Mouse (Mus musculus) thymus, adult 2 months (tissue): ENCODE data around the gene Wdr53. TPM values are rescaled to one million over a fixed set of nuclear protein-coding genes. Genes with fewer than 3 reads are reported as not detected.
A peak's percentile ranks its signal among the peaks of the same experiment; 100 is the strongest.

Experiments used
- DNase-seq: peaks from one replicate; pipeline ENCODE4 v3.0.0; 2021
- H3K27ac ChIP-seq: fragments of 200-500 bp; 2 replicates; pipeline ENCODE4 v1.5.1; 2012; ENCODE audit warnings: low read length, control low read depth; ENCODE audit not compliant: control insufficient read depth, insufficient read depth
- H3K27me3 ChIP-seq: fragments of 200-500 bp; 2 replicates; pipeline ENCODE4 v1.6.1; 2012; ENCODE audit warnings: mild to moderate bottlenecking, low read length, moderate library complexity, mixed read lengths; ENCODE audit not compliant: control insufficient read depth, insufficient read depth
- H3K36me3 ChIP-seq: fragments of 200-500 bp; 2 replicates; pipeline ENCODE4 v1.6.1; 2012; ENCODE audit warnings: mild to moderate bottlenecking, low read length, moderate library complexity; ENCODE audit not compliant: control insufficient read depth, insufficient read depth
- H3K4me1 ChIP-seq: fragments of 200-500 bp; replicated peaks from 2 replicates; pipeline ENCODE4 v1.6.1; 2012; ENCODE audit warnings: low read length; ENCODE audit not compliant: control insufficient read depth, insufficient read depth
- H3K4me3 ChIP-seq: fragments of 200-500 bp; 2 replicates; pipeline ENCODE4 v1.5.1; 2012; ENCODE audit warnings: mild to moderate bottlenecking, low read length, control low read depth, moderate library complexity; ENCODE audit not compliant: control insufficient read depth, insufficient read depth
- CTCF ChIP-seq: fragments of 200-500 bp; IDR thresholded peaks from 2 replicates; pipeline ENCODE4 v1.5.1; 2012; ENCODE audit warnings: mild to moderate bottlenecking, control low read depth, low read length, moderate library complexity, borderline replicate concordance; ENCODE audit not compliant: control insufficient read depth, poor library complexity, insufficient read depth; ENCODE audit errors: extremely low read depth
- POLR2A ChIP-seq: fragments of 200-500 bp; IDR thresholded peaks from 2 replicates; pipeline ENCODE4 v1.6.1; 2012; ENCODE audit warnings: mild to moderate bottlenecking, low read length, control low read depth, moderate library complexity; ENCODE audit not compliant: control insufficient read depth, poor library complexity, insufficient read depth; ENCODE audit errors: extremely low read depth
- WGBS: fragments of 180-500 bp; shearing (Covaris S2); methylation state at CpG from one replicate; pipeline ENCODE4 v1.1.7; 2018; 5-methylcytosine and 5-hydroxymethylcytosine counted together
- polyA plus RNA-seq: library from polyadenylated mRNA; depleted of rRNA; stranded (reverse); fragments of >200 nt; gene quantifications from 2 replicates; pipeline ENCODE4 v1.2.3, GENCODE M21; 2012; rRNA removed

Wdr53 gene
- 5.3 and 5.4 TPM in 2 replicates for polyA plus RNA-seq

- H3K36me3 ChIP-seq = no peaks in the 10 kb centered on the region; the same call in 1 of the 2 replicates
- TF ChIP-seq CTCF (peak; percentile 55; the same call in 1 of the 2 replicates), POLR2A (peak; percentile 52)
- no peak within 1 kb of the TSS for H3K27ac ChIP-seq
- H3K4me1 ChIP-seq = peaks cover 4% of the 10 kb centered on the region; the same call in 1 of the 2 replicates
- H3K27me3 ChIP-seq = no peaks in the 10 kb centered on the region
- peak within 1 kb of the TSS; percentile 76 for H3K4me3 ChIP-seq
- WGBS = under 1% methylated on average over 48 of the region's 48 CpGs
- peak; percentile 97 for DNase-seq
Measured at GRCm38 (mm10) chr16:32246952-32247370, at the start of gene Wdr53, which contains the start of gene Fbxo45. TSS of gene Wdr53 (plus strand) at chr16:32247227. TSS of gene Fbxo45 (minus strand) at chr16:32247158.

- DNase-seq = peak; percentile 54
- Histone ChIP-seq H3K4me3 (peak overlapping the region; percentile 57), H3K36me3 (no peaks in the 10 kb centered on the region), H3K4me1 (peaks cover 6% of the 10 kb centered on the region; the same call in 1 of the 2 replicates), H3K27ac (peak overlapping the region; percentile 95), H3K27me3 (no peaks in the 10 kb centered on the region)
- WGBS = 58% methylated on average over 21 of the region's 21 CpGs
- no peak for TF ChIP-seq POLR2A
- no peak for TF ChIP-seq CTCF
Measured at GRCm38 (mm10) chr16:32200256-32201003, 46.6 kb upstream of the Wdr53 start.

GRCm38 (mm10) chr16:32201004-32201325 lies 46.1 kb upstream of the Wdr53 start:
- Histone ChIP-seq H3K4me1 (peaks cover 6% of the 10 kb centered on the region; the same call in 1 of the 2 replicates), H3K4me3 (peak overlapping the region; percentile 57), H3K36me3 (no peaks in the 10 kb centered on the region), H3K27ac (peak overlapping the region; percentile 95; the same call in 1 of the 2 replicates), H3K27me3 (no peaks in the 10 kb centered on the region)
- TF ChIP-seq CTCF (no peak), POLR2A (no peak)
- WGBS = 82% methylated on average over 9 of the region's 9 CpGs
- DNase-seq = no peak

DNA sequence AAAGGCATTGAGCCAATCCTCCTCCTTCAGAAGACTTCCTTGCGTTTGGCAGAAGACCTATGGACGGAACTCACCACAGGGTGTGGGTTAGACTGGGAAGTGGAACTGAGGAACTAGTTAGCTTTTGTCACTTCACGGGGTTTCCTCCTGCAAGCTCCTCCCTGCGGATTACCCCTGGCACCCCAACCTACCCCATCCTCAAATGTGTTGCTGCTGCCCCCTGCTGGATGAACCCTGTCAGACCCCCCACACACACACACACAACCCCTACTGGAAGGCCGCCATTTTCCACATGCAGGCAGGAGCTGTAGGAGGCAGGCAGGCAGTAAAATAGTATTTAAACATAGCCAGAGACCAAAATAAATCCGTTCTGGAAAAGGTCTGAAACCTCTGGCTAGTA lies 44.3 kb upstream of the Wdr53 start:
- peak; percentile 94 for DNase-seq
- 22% methylated on average over 6 of the region's 6 CpGs for WGBS
- TF ChIP-seq POLR2A (no peak), CTCF (peak; percentile 95)
- peaks cover 6% of the 10 kb centered on the region; the same call in 1 of the 2 replicates for H3K4me1 ChIP-seq
- no peaks in the 10 kb centered on the region for H3K27me3 ChIP-seq
- no peak overlapping the region for H3K27ac ChIP-seq
- no peak overlapping the region for H3K4me3 ChIP-seq
- H3K36me3 ChIP-seq = no peaks in the 10 kb centered on the region

DNA sequence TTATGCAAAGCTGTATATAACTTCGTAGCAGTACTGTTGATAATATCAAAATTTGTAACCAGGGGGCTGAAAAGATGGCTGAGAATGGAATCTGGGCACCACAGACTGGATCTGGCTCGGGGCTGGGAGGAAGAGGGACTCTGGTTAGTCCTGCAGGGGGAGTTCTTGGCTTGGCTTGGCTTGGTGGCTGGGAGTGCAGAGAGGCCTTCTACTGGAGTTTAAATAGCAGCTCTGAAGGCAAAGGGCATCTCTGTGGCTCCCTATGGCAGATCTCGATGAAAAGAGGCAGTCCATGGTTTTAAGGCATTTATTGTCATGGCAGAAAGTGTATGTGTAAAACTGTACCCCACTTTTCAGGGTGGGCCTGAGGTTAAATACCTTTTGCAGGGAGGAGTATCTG lies 42.1 kb upstream of the Wdr53 start:
- TF ChIP-seq CTCF (no peak), POLR2A (no peak)
- H3K4me1 ChIP-seq = peaks cover 6% of the 10 kb centered on the region; the same call in 1 of the 2 replicates
- H3K36me3 ChIP-seq = no peaks in the 10 kb centered on the region
- H3K27ac ChIP-seq = no peak overlapping the region
- no peak for DNase-seq
- no peak overlapping the region for H3K4me3 ChIP-seq
- 70% methylated on average over 3 of the region's 3 CpGs for WGBS
- no peaks in the 10 kb centered on the region for H3K27me3 ChIP-seq

DNA sequence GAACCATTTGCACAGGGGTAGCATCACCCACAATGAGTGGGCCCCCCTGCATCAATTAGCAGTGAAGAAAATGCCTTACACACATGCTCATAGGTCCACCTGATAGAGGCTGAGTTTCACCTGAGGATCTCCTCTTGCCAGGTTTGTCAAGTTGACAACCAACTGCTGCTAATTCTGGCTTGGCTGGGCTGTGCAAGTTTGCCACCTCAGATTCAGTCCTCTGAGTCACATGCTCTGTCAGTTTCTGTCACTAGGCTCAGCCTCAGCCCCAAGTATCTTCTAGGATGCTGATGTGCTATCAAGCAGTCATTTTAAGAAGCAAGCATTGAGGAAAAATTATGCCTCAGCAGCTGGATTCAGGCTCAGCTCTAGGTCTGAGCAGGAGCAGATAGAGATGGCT lies 32.9 kb upstream of the Wdr53 start:
- Histone ChIP-seq H3K4me3 (no peak overlapping the region), H3K4me1 (0 out of 2 replicates have a peak, but pooled peaks cover 3% of the 10 kb centered on the region), H3K27me3 (no peaks in the 10 kb centered on the region), H3K27ac (no peak overlapping the region), H3K36me3 (no peaks in the 10 kb centered on the region)
- no peak for TF ChIP-seq POLR2A
- TF ChIP-seq CTCF = no peak
- DNase-seq = no peak
